Mouse (Mus musculus) myocyte (in vitro differentiated cells): ENCODE data around the gene Car14. TPM values are rescaled to one million over a fixed set of nuclear protein-coding genes. Genes with fewer than 3 reads are reported as not detected.

Source experiments
- H3K27me3 ChIP-seq: one replicate; pipeline ENCODE4 v1.6.1; 2011; ENCODE audit not compliant: control insufficient read depth, insufficient read depth, insufficient read length
- H3K36me3 ChIP-seq: one replicate; pipeline ENCODE4 v1.6.1; 2011; ENCODE audit not compliant: control insufficient read depth, insufficient read depth
- H3K4me2 ChIP-seq: one replicate; pipeline ENCODE4 v1.6.1; 2011; ENCODE audit warnings: low read depth, control low read depth
- H3K4me3 ChIP-seq: one replicate; pipeline ENCODE4 v1.5.1; 2011; ENCODE audit warnings: mild to moderate bottlenecking, control low read depth, moderate library complexity
- H3K79me2 ChIP-seq: one replicate; pipeline ENCODE4 v1.6.1; 2011; ENCODE audit not compliant: control insufficient read depth, insufficient read depth
- H3ac ChIP-seq: one replicate; pipeline ENCODE4 v1.6.1; 2011; ENCODE audit not compliant: control insufficient read depth, insufficient read length
- CEBPB ChIP-seq: IDR thresholded peaks from 2 replicates; pipeline ENCODE4 v1.6.1; 2011; ENCODE audit warnings: mild to moderate bottlenecking, moderate library complexity; ENCODE audit not compliant: poor library complexity, insufficient read depth, severe bottlenecking
- E2F4 ChIP-seq: IDR thresholded peaks from one replicate; pipeline ENCODE4 v1.6.1; 2011; ENCODE audit warnings: mild to moderate bottlenecking, control low read depth, moderate library complexity; ENCODE audit not compliant: insufficient read depth
- MAX ChIP-seq: IDR thresholded peaks from one replicate; pipeline ENCODE4 v1.6.1; 2011; ENCODE audit warnings: low read depth, mild to moderate bottlenecking, control low read depth
- MYOD1 ChIP-seq, 3 experiments: IDR thresholded peaks; one replicate each; pipeline ENCODE4 v1.6.1; 2011; ENCODE audit warnings: control low read depth in 2 of 3, low read depth in 2 of 3, mild to moderate bottlenecking in 2 of 3, moderate library complexity in 1 of 3; ENCODE audit not compliant: insufficient read length in 2 of 3, control insufficient read depth in 1 of 3
- MYOG ChIP-seq, 3 experiments: IDR thresholded peaks; one replicate each; pipeline ENCODE4 v1.6.1; 2011; ENCODE audit warnings: control low read depth in 2 of 3, low read depth in 2 of 3, mild to moderate bottlenecking in 2 of 3; ENCODE audit not compliant: insufficient read length in 2 of 3, control insufficient read depth in 1 of 3, insufficient read depth in 1 of 3
- POLR2A ChIP-seq: IDR thresholded peaks from one replicate; pipeline ENCODE4 v1.6.1; 2011; ENCODE audit warnings: low read depth, mild to moderate bottlenecking, control low read depth, moderate library complexity; ENCODE audit not compliant: insufficient read length
- POLR2AphosphoS2 ChIP-seq: IDR thresholded peaks from one replicate; pipeline ENCODE4 v1.6.1; 2011; ENCODE audit warnings: low read depth, control low read depth; ENCODE audit not compliant: insufficient read length
- REST ChIP-seq: IDR thresholded peaks from one replicate; pipeline ENCODE4 v1.6.1; 2011; ENCODE audit warnings: mild to moderate bottlenecking, control low read depth, moderate library complexity; ENCODE audit not compliant: insufficient read depth, insufficient read length
- SRF ChIP-seq: IDR thresholded peaks from one replicate; pipeline ENCODE4 v1.6.1; 2011; ENCODE audit warnings: low read depth; ENCODE audit not compliant: control insufficient read depth, insufficient read length
- TCF12 ChIP-seq: IDR thresholded peaks from one replicate; pipeline ENCODE4 v1.6.1; 2011; ENCODE audit warnings: mild to moderate bottlenecking, control low read depth; ENCODE audit not compliant: poor library complexity, insufficient read depth, severe bottlenecking
- TCF3 ChIP-seq: IDR thresholded peaks from one replicate; pipeline ENCODE4 v1.6.1; 2011; ENCODE audit warnings: low read depth, control low read depth; ENCODE audit not compliant: insufficient read length
- USF1 ChIP-seq: IDR thresholded peaks from one replicate; pipeline ENCODE4 v1.6.1; 2011; ENCODE audit warnings: low read depth, mild to moderate bottlenecking, control low read depth, moderate library complexity
- polyA plus RNA-seq: library from polyadenylated mRNA; unstranded; fragments of >200 nt; fragmentation: generic; extraction: Trizol; gene quantifications from one replicate; pipeline ENCODE4 v1.2.1, GENCODE M21; 2012; ENCODE audit warnings: missing spikeins

The Car14 gene
- polyA plus RNA-seq, 1 experiment = 0.11 TPM

DNA sequence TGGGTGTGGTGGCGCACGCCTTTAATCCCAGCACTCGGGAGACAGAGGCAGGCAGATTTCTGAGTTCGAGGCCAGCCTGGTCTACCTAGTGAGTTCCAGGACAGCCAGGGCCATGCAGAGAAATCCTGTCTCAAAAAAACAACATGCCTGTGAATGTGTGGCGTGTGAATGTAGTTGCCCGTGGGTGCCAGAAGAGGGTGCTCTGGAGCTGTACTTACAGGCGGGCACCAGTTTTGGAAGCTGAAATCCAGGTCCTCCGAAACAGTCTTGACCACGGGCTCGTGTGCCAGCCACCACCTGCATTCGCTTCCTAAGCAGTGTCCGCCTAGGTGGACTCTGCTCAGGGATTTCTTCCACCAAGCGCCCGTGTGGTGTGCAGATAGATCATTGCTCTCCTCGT, 34.3 kb upstream of the Car14 start:
- Histone ChIP-seq H3K4me2 (no peak overlapping the region), H3K27me3 (no peaks in the 10 kb centered on the region), H3K36me3 (peaks cover 49% of the 10 kb centered on the region), H3ac (no peak overlapping the region), H3K79me2 (peaks cover 39% of the 10 kb centered on the region), H3K4me3 (no peak overlapping the region)
- TF ChIP-seq TCF12 (no peak), TCF3 (no peak), CEBPB (no peak), MYOG (IDR thresholded peaks at IDR 0.05; ENCODE audit: control insufficient read depth in 1 of 3, insufficient read depth in 1 of 3, insufficient read length in 2 of 3, low read depth in 2 of 3) (no peak)

DNA sequence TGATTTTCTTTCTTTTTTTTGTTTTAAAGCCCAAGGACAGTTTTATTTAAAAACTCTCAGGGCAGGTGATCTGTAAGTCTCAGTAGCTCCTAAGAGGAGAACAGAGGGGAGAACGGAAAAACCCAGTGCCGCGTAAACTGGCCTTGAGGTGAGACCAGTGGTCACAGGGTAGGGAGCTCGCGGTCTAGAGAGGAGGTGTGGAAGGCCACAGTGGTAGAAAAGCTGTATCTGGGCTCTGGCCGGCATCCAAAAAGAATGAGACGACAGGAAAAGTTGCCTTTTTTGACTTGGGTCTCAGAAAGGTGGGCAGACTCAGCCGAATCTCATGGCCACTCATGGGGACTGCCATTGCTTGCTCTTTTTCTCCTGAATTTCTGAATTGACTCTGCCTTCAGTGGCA, 33.7 kb upstream of the Car14 start:
- Histone ChIP-seq H3K4me3 (no peak overlapping the region), H3K27me3 (no peaks in the 10 kb centered on the region), H3ac (no peak overlapping the region), H3K36me3 (peaks cover 49% of the 10 kb centered on the region), H3K79me2 (peaks cover 45% of the 10 kb centered on the region), H3K4me2 (no peak overlapping the region)
- TF ChIP-seq E2F4 (no peak), POLR2AphosphoS2 (no peak), CEBPB (no peak), MYOG (IDR thresholded peaks at IDR 0.05; ENCODE audit: control insufficient read depth in 1 of 3, insufficient read depth in 1 of 3, insufficient read length in 2 of 3, low read depth in 2 of 3) (no peak), USF1 (no peak), TCF12 (no peak), POLR2A (no peak), MYOD1 (IDR thresholded peaks at IDR 0.05; ENCODE audit: control insufficient read depth in 1 of 3, insufficient read length in 2 of 3, low read depth in 2 of 3) (no peak), REST (no peak), MAX (no peak), SRF (no peak), TCF3 (no peak)

DNA sequence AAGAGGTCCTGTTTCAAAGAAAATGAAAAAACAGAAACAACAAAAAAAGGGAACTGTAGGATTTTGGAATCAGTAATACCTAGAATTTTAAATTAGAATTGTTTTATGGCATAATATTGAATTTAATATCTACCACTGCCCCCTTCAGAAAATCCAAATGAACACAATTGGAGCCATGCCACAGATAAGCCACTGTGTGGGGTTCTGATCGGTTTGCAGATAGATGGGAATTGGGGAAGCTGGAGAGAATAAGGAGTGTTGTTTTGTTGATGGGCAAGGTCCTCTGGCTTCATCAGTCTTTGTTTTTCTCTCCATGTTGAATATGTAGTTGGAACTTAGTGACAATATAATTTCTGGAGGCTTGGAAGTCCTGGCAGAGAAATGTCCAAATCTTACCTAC, 30.0 kb upstream of the Car14 start:
- Histone ChIP-seq H3K27me3 (no peaks in the 10 kb centered on the region), H3K4me3 (no peak overlapping the region), H3K4me2 (no peak overlapping the region), H3K36me3 (peaks cover 31% of the 10 kb centered on the region), H3ac (no peak overlapping the region), H3K79me2 (peaks cover 52% of the 10 kb centered on the region)
- no peak for TF ChIP-seq TCF12
- no peak for TF ChIP-seq USF1
- no peak for TF ChIP-seq CEBPB
- TF ChIP-seq MYOG (IDR thresholded peaks at IDR 0.05; ENCODE audit: control insufficient read depth in 1 of 3, insufficient read depth in 1 of 3, insufficient read length in 2 of 3, low read depth in 2 of 3) = no peak
- TF ChIP-seq E2F4 = no peak
- no peak for TF ChIP-seq POLR2A
- TF ChIP-seq MYOD1 (IDR thresholded peaks at IDR 0.05; ENCODE audit: control insufficient read depth in 1 of 3, insufficient read length in 2 of 3, low read depth in 2 of 3) = no peak
- no peak for TF ChIP-seq SRF
- TF ChIP-seq REST = no peak
- TF ChIP-seq TCF3 = no peak
- TF ChIP-seq MAX = no peak
- TF ChIP-seq POLR2AphosphoS2 = no peak

DNA sequence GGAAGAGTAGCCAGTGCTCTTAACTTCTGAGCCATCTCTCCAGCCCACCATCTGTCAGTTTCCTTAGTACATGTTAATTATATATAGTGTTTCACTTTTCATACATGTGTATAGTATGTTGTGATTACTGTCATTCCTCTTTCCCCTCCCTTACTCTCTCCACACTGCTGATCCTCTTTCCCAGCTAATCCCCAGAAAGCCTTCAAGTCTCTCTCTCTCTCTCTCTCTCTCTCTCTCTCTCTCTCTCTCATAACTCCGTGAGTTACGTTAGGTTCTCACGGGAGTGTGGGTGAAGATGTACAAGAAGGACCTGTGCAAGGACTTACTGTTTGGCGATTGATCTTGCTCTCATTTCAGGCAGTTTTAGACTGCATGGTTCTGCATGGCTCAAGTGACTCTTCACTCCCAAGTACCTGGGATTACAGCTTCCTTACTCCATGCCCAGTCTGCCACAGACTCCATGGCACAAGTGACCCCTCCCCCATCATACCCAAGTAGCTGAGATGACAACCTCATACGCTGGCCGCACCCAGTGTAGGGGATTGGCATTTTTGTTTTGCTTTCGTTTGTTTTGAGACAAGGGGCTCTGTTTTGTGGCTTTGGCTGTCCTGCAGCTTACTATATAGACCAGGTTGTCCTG, 28.7 kb upstream of the Car14 start:
- peaks cover 47% of the 10 kb centered on the region for H3K79me2 ChIP-seq
- no peak for TF ChIP-seq REST
- TF ChIP-seq CEBPB = no peak
- TF ChIP-seq SRF = no peak
- no peak overlapping the region for H3ac ChIP-seq
- H3K4me2 ChIP-seq = no peak overlapping the region
- H3K4me3 ChIP-seq = no peak overlapping the region
- no peaks in the 10 kb centered on the region for H3K27me3 ChIP-seq
- peaks cover 18% of the 10 kb centered on the region for H3K36me3 ChIP-seq

DNA sequence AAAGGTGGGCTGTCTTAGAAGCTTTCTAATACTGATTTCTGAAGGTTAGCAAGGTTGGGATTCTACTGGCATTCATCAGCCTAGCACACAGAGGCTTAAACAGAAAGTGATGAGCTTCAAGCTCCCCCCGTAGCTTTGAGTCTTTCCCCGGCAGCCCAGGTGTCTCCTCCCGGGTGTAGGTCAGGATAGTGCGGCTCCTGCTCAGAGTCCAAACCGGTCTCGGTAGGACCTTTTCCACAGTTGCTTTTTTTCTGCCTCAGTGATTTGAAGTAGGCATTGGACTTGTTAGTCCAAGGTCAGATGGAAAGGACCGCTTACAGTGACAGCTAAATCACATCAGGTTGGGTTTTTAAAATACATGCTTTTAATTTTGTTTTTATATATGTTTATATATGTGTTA, 28.1 kb upstream of the Car14 start:
- Histone ChIP-seq H3K79me2 (peaks cover 47% of the 10 kb centered on the region), H3K27me3 (no peaks in the 10 kb centered on the region), H3K36me3 (peaks cover 12% of the 10 kb centered on the region), H3K4me3 (no peak overlapping the region), H3K4me2 (no peak overlapping the region), H3ac (no peak overlapping the region)
- TF ChIP-seq USF1 = no peak
